Mouse (Mus musculus) spleen, adult 12 weeks (tissue): Measurements from ENCODE around the gene Mras.
A peak's percentile ranks its signal among the peaks of the same experiment; 100 is the strongest.

ENCODE experiments used
- DNase-seq: peaks from one replicate; pipeline ENCODE4 v3.0.0; 2022; ENCODE audit warnings: low spot score

Mras gene

DNA sequence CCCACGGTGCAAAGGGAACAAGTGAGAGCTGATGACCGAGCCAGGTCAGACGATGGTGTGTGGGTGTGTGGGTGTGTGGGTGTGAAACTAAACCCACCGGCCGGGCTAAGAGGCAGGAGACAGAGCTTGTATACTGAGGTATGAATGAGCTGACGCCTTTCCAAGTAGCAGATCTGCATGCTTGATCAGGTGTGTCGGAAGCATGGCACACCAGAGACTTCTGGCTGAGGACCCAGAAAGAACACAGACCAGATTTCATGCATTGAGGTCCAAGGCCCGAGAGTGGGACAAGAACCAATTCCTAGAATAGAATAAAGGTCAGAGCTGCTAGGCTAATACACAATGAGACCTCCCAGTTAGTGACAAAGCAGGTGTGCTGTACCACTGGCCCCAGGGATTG is 1.9 kb upstream of the Mras start:
- no peak for DNase-seq

DNA sequence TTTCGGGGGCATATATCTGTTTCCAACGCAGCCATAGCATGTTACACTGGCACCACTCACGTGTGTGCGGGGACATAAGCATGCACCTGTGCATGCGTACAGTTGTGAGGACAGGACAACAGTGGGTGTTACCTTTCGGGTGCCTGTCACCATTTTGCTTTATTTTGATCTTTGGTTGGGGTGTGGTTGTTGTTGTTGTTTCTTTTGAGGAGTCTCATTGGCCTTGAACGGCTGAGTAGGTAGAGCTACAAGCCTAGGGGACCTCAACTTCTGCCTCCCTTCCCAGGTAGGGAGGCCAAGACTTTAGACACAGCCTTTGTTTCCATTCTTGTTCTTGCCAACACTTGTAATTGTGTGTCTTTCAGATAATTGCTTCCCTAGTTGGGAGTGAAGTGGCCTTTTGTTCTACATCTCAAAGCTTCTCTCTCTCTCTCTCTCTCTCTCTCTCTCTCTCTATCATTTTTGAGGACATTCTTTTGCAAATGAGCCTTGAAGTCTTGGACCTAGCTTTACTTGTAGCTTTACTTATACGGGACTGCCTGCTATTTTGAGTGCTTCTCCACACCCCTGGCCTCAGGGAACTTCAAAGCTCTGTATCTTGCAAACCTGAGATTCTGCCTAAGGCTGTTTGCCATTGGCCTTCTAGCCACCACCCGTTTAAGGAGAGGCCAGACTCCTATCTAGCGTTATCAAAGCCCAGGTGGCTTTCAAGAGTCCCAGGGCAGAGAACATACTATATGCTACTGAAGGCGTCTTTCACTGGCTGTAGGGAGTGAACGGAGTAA is 792 bp upstream of the Mras start:
- DNase-seq: no peak

DNA sequence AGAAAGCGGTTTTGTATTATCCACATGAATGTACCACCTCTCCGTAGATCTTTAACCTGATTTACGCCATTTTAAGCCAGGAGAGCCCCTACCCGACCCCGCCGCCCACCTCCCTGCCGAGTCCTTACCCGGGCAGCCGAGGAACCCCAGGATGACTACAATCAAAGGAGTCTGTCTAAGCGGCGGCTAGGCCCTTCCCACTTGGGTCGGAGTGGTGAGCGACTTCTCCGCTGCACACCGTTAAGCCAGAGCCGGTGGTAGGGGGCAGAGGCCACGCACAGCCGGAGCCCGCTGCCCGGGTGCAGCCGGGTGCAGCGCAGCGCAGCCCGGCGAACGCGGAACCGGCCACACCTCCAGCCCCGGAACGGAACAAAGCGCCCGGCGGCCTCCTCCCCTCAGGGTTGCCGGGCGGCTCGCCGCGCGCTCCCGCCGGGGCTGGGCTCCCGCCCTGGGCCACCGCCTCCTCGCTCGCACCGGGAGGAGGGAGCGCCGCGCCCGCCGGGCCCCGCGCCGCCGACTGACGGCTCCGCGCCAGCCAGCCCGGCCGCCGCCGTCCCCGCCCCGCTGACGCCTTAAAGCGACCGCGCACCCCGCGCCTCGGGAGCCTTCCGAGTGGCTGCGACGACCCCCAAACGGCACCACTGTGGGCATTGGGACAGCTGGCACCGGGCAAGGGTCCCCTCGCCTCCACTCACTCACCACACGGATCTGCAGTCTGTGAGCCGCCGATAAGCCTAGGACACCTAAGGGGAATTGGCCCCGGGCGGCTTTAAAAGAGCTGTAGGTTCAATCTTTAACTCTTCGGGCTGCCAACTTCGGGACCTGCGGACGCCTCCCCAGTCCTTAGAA is 775 bp downstream of the Mras start:
- DNase-seq: peak; percentile 11

DNA sequence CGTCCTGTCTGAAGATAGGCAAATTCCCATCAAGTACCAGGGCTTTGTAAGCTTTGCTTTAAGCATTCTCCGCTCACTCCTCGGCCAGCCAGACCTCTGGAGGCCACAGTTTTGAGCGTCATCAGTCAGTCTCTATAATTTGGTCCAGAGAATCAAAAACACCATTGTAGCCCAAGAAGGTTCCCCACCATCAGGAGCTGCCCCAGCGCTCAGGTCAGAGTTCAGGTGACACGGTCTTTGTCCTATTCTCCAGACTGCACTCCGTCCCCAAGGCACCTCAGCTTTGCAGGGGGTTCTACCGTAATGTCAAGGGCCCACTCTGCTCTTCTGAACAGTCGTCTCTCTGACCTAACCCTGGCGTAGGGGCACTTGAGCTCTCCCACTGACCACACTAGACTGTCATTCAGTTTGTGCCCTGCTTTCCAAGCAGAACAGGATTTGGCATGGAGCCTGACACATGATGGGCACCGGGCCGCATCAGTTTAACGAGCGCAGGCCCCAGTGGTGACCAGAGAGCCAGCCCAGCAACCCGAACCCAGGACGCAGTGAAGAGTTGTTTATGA is 1.5 kb downstream of the Mras start:
- no peak for DNase-seq

DNA sequence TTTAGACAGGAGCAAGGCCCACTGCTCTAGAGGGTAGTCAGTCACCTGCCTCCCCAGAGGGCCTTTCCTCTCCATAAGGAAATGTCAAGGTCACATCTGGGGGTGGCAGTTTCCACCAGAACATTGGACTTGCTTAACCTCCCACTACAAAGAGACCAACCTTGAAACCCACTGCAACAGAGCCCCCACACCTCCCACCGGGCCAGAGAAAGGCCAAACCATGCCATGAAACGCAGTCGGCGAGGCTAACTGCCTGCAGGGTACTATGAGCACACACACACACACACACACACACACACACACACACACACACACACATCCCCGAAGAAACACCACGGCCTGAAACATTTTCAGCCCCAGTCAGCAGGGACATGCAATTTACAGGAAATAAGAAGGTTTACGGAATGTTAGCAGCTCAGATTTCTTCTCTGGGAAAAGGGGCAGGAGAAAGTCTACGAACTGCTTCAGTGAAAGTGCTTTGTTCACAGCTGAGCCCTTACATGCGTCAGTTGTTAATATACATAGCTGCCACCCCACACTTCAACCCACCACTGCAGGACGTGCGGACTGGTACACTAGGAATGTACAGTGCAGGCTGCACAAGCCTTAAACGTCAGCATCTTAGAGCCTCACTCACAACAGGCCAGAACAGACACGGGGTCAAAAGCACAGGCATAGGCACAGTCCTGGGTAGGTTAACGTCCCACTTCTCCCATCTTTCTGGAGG is 2.1 kb downstream of the Mras start:
- DNase-seq: no peak

DNA sequence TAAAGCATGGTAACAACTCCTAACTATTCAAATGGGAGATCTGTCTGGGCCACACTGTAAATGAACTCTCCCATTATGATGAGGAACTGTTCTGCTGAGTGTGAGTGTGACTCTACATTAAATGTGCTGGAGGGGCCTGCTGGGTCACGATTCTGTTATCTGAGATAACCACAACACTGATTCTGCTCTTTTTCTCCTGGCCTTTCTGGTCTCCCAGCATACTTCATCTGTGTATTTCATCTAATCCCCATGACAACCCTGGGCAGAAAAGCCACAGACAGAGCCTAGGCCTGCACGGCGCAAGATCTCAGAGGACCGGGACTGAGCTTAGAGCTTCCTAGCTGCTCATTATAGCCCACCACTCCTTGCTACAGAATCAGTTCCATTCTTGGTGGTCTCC is 4.7 kb downstream of the Mras start:
- DNase-seq: no peak

DNA sequence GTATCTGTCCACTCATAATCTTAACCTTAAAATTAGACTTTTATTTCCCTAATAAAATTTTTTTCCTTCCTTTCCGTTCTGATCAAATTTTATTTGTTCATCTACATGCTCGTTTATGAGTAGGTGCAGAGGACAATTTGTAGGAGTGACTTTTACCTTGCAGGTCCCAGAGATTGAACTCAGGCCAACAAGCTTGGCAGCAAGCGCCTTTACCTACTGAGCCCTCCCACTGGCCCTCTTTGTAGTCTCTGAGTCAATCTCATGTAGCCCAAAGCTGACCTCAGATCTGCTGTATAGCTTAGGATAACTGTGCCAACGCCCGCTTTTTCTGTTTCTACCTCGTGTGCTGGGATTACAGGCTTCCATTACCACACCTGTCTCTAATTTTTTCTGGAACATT is 5.2 kb downstream of the Mras start:
- DNase-seq: no peak

DNA sequence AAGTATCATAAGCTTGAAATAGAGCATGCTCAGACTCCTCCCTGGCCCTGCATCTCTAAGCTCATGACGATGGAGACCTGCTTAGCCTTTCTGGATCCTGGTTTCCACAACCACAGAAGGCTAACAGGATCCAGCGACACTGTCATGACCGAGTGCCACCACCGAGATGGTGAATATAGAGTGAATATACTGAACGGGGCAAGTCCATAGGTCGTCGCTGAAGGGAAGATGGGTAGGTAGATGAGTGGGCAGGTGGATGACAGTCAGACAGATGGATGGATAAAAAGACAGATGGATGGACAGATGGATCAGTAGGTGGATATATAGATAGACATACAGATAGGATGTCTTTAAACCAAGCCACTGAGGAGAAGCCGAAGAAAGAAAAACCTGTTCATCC is 5.8 kb downstream of the Mras start:
- DNase-seq: no peak

DNA sequence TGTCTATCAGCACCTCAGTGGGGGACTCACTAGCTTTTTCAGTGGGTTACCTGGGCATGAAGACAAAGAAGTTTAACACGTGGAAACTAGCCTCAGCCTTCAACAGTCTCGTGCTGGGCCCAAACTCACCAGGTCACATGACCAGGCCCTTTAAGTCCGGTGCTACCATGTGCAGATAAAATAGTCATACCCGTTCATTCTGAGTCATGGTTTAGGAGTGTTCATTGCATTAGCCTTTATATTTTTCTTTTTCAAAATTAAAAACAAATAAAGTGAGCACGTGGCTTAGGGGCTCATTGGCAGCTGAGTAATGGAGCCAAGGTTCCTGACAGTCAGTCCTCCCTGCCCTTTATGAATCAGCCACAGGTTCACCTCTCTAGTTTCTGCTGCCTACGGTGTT is 6.4 kb downstream of the Mras start:
- DNase-seq: no peak

DNA sequence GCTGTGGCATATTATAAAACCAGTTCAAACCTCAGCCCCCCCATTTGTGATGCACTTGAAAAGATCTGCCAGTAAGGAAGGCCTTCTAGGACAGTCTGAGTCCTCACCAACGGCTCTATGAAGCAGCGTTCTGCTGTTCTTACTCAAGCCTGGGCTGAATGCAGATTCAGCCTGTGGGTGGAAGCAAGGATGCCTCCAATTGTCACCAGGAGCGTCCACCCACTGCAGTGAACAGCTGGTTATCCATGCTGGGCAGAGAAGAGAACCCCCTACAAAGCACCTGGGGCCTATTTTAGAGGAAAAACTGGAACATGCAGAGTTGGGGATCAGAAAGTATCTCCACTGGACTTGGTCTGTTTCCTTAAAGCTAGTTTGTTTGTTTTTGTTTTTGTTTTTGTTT is 7.3 kb downstream of the Mras start:
- DNase-seq: no peak

DNA sequence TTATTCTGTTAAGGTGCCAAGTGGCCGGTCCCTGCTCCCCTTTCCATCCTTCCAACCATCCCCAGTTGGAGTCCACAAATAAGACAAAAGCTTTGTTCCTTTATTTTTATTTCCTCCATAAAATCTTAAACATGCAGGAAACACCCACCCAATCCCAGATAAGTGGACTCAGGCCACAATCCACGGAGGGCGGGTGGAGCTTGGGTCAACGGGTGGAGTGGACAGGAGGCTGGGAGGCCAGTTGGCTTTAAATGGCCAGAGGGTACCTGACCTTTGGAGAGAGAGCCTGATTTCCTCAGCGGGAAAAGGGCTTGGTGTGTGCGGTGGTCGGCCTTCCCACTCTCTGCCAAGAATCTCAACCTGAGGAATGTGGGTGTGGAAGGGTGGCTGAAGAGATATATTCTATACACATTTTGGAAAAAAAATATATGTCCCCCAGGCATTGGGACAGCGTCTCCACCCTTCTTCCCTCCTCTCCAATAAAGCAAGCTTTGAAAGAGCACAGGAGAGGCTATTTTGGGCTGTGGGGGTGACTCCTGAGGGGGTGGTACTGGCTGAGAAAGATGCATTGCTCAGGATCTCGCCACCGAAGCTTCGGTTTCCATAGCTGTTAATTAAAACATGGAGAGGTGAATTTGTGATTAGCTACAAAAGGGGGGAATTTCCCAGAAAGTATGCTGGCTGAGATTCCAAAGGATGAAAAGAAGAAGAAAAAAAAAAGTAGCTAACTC is 8.4 kb downstream of the Mras start:
- no peak for DNase-seq

DNA sequence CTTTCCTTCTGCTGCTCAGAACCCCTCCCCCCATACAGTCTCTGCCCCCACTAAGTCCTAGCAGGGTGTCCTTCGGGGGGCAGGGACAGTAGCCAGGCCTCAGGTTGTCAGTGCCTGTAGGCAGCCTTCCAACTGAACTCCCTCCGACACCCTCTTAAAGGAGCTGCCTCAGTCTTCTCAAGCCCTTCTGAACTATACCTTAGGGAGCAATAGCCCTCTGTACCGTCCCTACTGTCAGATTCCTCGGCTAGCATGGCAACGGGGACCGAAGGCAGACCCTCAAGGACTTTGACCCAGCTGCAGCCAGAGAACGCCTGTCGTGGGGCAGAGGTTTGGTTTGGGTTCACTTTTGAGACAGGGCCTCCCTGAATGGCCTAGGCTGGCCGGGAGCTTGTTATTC is 11.9 kb downstream of the Mras start:
- DNase-seq: no peak

DNA sequence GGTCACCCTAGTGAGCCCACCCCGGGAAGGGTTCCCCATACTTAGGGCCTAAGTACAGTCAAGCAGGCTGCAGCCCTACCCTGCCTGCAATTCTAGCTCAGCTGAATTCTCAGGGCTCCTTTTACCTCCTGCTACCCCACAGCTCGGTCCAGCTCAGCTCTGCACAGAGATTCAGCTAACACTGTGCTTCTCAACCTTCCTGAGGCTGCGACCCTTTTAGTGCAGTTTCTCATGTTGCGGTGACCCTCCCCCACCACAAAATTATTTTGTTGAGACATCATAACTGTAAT is 12.7 kb downstream of the Mras start:
- DNase-seq: no peak

DNA sequence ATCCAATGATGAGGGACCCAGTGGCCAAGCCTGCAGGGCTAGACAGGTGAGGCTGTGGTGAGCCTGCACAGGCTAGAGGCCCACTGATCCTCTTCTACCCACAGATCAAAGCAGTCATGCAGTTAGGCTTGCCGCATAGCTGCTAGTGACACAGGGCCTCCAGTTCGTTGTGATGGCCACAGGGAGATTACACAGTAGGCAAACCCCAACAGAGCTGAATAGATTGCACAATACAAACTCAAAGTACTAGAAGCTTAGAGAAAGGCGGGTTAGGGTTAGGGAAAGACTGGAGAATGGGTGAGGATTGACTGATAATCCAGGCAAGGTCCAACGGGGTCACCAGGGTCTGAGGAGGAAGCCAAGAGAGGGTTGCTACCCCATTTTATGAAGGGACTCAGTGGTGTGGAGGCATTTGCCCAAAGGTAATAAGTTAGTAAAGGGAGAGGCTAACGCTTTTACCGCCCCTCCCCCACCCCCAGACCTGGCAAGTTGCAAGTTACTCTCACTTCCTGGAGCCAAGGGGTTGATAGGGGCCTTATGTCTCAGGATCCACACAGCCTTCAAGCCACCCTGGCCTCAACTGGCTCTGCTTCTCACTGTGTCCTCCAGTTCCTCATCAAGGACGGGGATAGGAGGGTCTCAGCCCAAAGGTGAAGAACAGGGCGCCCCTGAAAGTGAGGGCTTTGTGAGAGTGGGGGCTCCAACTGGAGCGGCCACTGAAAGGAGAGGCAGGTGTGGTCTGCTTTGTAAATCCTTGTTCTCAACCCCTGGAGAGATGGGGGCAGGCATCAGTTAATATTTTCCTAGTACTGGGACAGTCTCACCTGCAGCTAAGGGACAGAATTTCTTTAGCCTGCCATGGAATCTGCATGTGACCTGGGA is 13.2 kb downstream of the Mras start:
- no peak for DNase-seq

DNA sequence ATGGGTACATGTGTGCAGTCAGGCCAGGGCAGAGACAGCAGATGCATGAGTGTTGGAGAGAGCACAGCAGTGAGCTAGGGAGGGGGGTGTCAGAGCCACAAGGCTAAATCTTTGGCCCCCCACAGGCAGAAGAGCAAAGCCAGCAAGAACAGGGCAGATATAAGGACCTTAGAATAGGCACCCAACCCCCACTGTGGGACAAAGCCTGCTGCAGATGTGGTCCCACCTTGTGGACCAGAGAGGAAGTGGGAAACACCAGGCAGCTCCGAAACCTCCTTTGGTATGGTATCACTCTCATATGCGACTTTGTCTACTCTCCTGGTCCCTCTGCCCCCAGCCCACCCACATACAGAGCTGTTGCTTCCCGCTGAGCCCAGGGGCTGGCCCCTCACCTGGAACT is 15.3 kb downstream of the Mras start:
- DNase-seq: no peak

DNA sequence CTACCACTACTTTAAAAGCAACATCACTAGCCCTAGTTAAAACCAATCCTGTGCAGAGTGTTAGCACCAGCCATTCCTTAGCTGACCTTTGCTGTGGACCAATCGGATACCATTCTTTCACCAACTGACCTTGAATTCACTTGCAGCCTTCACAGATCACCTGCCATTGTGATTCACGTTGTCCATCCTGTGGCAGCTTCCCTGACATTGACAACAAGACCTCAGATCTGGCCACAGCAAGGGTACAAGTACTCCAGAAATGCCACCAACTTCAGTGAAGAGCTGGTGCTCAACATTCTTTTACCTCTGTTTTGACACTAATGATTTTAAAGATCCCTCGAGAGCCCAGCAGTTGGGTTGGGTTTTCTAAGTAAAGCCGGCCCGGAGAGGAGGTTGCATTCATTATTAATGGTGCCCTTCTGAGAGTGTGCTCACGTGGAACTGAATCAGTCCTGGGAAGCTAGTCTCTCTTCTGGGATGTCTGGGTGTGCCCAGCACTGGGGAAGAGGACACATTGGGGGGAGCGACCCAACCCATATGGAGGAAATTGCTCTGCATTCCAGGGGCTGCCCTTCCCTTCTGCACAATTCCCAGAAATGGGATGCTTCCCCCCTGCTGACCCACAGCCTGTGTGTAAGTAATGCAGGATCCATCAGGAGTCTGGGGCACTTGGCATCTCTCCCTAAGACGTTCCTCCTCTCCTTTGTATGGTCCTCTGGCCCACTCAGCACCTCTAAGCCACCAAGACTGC is 17.1 kb downstream of the Mras start:
- no peak for DNase-seq

DNA sequence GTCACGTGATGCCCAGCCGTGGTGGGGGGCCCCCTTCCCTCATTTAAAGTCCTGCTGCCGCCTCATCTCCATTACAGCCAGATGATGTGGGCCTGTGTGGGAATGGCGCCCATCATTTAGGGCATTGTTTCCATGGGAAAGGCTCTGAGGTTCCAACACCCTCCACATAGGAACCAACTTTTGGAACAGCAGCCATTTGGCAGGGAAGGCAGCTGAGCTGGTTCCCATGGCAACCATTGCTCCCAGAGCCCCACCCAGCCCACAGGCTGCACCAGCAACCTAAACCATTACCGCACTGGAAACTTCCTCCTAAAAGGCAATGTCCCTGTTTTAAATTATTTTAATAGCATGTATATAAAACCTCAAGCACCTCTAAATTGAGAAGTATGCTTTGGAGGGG is 18.8 kb downstream of the Mras start:
- no peak for DNase-seq

DNA sequence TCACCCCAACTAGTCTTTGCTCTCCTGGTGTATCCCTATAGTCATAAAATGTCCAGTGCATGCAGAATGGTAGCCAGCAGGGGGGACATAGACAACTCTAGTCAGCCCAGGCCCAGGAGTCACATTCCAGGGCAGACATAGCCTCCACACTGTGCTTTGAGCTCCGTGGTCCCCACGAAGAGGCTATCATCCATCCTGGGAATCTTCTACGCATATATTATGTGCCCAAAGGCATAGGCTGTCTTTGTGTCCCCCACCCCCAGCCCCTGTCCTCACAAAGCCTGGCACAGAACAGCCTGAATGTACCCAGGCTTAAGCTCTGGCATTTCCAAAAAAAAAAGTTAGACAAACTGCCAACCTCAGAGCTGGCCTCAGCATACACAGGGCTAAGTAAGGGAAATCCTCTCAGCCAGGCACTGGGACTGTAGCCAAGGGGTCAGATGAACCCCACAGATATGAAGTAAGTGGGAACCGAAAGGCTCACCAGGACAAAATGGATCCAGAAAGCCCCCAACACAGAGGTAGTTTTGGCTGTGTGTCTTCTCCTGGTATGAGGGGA is 19.8 kb downstream of the Mras start:
- DNase-seq: no peak

DNA sequence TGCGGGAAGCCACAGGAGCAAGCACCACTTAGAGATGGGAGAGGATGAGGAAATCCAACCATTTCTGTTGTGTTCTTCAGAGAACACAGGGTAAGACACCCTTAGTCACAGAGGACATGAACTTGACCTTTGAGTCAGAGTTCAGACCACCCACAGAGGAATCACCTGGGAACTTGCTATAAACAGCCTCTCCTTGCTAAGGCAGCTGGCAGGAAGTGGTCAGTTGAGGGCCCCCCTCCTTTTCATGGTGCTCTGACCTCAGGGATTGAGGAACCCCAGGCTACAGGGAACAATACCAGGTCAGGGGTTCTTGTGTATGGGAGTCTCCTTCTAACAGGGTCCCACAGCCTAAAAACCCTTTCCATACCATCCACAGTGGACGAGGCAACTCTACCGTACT is 20.4 kb downstream of the Mras start:
- no peak for DNase-seq

DNA sequence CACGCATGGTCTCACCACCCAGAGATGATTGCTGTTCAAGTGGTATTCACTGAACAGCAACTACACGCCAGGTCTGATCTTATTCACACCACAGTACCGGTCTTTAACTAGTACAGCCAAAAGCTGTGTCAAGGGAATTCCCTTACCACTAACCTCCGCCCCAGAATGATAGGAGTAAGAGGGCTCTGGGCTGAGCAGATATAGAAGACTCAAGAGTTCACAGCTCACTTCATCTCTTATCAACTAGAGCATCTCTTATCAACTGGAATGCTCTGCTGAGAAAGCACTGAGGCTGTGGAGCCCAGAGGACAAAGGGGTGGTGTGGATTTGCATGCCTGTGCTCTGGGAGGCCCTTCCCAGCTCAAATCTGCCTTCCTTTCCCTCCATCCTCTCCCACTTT is 25.4 kb downstream of the Mras start:
- no peak for DNase-seq
